Mouse (Mus musculus): ENCODE data around the gene Mki67. TPM values are rescaled to one million over a fixed set of nuclear protein-coding genes. Genes with fewer than 3 reads are reported as not detected.
A peak's percentile ranks its signal among the peaks of the same experiment; 100 is the strongest.

The Mki67 gene
- total and polyA plus RNA-seq, 3 experiments: 57.8 to 102 (median 73.1) TPM

DNA sequence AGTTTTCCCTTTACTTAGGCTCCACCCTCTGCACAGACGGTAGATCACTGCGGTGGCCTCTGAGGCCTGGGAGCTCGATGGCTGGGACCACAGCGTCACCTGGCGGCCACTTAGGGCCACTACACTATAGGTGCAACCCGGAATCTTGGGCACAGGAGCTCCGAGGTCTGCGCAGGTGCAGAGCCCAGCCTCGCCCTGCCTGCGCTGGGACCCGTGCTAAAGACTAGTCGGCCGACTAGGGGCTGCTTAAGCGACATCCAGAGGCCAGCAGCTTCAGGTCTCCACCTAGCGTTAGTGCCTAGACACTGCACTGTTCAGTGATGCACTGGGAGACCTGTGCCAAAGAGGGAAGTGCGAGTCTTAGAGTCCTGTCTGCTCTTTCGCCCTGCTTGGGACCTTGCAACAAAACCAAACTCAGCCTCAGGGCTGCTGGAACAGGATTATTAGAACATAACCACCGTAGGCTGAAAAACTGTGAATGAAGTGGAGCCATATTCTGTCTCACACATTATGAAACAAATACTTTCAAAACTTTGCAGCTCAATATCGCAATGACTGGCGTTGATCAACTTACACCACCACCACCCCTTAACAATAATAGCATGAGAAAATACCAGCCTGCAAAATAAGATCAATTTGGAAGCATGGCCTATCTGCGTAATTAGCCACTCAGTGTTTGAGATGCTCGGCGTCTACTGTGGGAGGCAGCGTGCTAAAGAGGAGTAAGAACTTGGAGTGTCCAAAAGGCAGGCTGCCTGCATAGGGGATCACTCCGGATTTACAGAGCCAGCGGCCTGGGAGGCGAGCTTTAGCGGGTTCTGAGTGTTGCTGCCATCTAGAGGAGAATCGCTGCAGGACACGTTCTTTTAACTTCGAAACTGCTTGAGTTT lies 19.8 kb upstream of the Mki67 start (continued):
- TF ChIP-seq ZMIZ1 (IDR thresholded peaks at IDR 0.05; ENCODE audit: low read depth, low read length) (no peak), MXI1 (IDR thresholded peaks at IDR 0.05; ENCODE audit: low read depth, low read length) (0 out of 2 replicates have a peak, but pooled peaks have one; percentile 10), POLR2AphosphoS2 (IDR thresholded peaks at IDR 0.05; ENCODE audit: low read depth, low read length) (no peak), BHLHE40 (IDR thresholded peaks at IDR 0.05; ENCODE audit: low read depth, low read length) (peak; percentile 75), NELFE (IDR thresholded peaks at IDR 0.05; ENCODE audit: low read depth, low read length) (peak; percentile 43; the same call in 1 of the 2 replicates), IRF4 (IDR thresholded peaks at IDR 0.05; ENCODE audit: low read depth, low read length) (peak; percentile 47; the same call in 1 of the 2 replicates), CHD2 (IDR thresholded peaks at IDR 0.05; ENCODE audit: low read length) (no peak)

DNA sequence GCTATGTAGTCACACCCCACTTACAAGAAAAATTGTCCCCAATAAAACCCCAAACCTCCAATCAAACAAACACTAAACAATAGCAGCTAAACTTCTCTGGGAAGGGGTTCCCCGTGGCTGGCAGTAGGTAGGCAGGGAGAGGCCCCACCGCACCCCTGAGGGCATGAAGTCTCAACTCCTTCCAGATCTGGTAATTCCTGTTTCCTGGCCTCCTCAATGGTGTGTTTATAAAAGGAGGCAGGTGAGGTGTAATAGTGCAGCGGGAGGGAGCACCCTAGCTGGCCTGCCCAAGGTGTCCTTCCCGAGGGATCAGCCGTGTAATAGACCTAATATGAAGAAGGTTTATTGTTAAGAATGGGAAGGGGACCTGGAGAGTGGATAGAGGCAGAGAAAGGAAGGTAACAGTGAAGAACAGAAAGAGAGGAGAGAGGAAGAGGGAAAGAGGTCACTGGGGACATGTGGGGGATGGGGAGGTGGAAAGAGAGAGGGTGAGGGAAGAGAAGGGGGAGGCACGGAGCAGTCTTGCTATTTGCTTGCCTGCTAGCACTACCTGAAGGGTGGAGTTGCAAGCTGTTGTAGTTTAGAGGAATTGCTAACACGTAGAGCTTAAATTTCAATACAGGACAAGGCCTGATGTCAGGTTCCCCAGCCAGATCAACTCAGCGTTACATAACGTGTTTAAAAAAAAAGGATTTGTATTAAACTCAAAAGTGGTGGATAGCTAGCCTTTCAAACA lies 18.9 kb upstream of the Mki67 start:
- DNase-seq (ENCODE audit: extremely low read depth): no peak
- no peaks in the 10 kb centered on the region for H3K9me3 ChIP-seq (replicated peaks; ENCODE audit: low read length)
- H3K27me3 ChIP-seq (replicated peaks): peaks cover 30% of the 10 kb centered on the region
- no peaks in the 10 kb centered on the region for H3K36me3 ChIP-seq (replicated peaks in 1 of 2; ENCODE audit: control insufficient read depth in 1 of 2, insufficient read depth in 1 of 2, low read length in 1 of 2)
- no peak overlapping the region for H3K4me2 ChIP-seq (ENCODE audit: insufficient read depth, low read depth, poor library complexity, severe bottlenecking)
- peaks cover 8 to 14% of the 10 kb centered on the region in 2 experiments for H3K4me1 ChIP-seq (ENCODE audit: control insufficient read depth in 1 of 2, insufficient read depth in 2 of 2)
- no peak overlapping the region for H3K4me3 ChIP-seq (replicated peaks in 1 of 3; ENCODE audit: low read depth in 2 of 3, low read length in 2 of 3, poor library complexity in 1 of 3)
- H3K79me2 ChIP-seq (replicated peaks; ENCODE audit: control insufficient read depth, extremely low read depth, insufficient read depth, poor library complexity, severe bottlenecking): no peaks in the 10 kb centered on the region
- dilution Hi-C loops (cut with MboI; ENCODE audit: extremely low pct_ligation_motif_present, extremely low pct_unique_long_range_greater_than_20kb, low sequenced_read_pairs): no loop called here
- in situ Hi-C loops (cut with MboI; ENCODE audit: low pct_ligation_motif_present, low pct_unique_long_range_greater_than_20kb, low sequenced_read_pairs): loop anchor here (5.0 to 25.0 kb wide), 2 partner anchors 53 to 248 kb away; no protein-coding TSS in a partner anchor
- no peak overlapping the region for H3K9ac ChIP-seq (ENCODE audit: insufficient read depth, low read depth)
- TF ChIP-seq CHD1 (IDR thresholded peaks at IDR 0.05; ENCODE audit: low read depth, low read length) (no peak), MAZ (IDR thresholded peaks at IDR 0.05; ENCODE audit: low read depth, low read length) (no peak), MXI1 (IDR thresholded peaks at IDR 0.05; ENCODE audit: low read depth, low read length) (no peak), IRF4 (IDR thresholded peaks at IDR 0.05; ENCODE audit: low read depth, low read length) (no peak), MAX (IDR thresholded peaks at IDR 0.05; ENCODE audit: low read length) (no peak), CHD2 (IDR thresholded peaks at IDR 0.05; ENCODE audit: low read length) (peak; percentile 41; the same call in 1 of the 2 replicates)
- no peak overlapping the region for H3K27ac ChIP-seq (ENCODE audit: insufficient read depth, low read depth)

DNA sequence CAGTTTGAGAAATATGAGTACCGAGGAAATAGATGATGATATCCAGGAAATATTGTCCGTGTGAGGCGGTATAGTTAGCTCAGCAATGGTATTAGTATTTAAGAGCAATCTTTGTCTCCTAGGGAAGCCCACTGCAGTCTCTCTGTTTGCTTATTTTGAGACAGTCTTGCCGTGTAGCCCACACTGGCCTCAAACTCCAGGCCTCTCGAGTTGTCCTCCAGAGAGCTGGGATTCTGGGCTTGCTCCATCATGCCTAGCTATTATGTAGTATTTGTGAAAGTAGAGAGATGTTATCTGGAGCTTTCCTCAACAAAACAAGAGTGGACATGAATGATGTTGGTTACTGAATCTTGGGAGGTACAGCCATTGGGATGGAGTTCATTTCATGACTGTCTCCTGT lies 18.2 kb upstream of the Mki67 start:
- H3K9me3 ChIP-seq (replicated peaks; ENCODE audit: low read length): no peaks in the 10 kb centered on the region
- dilution Hi-C loops (cut with MboI; ENCODE audit: extremely low pct_ligation_motif_present, extremely low pct_unique_long_range_greater_than_20kb, low sequenced_read_pairs): no loop called here

More for the DNA sequence above, 18.2 kb upstream of the Mki67 start:
- Histone ChIP-seq H3K4me3 (replicated peaks in 1 of 3; ENCODE audit: low read depth in 2 of 3, low read length in 2 of 3, poor library complexity in 1 of 3) (no peak overlapping the region), H3K9ac (ENCODE audit: insufficient read depth, low read depth) (no peak overlapping the region), H3K36me3 (replicated peaks in 1 of 2; ENCODE audit: control insufficient read depth in 1 of 2, insufficient read depth in 1 of 2, low read length in 1 of 2) (no peaks in the 10 kb centered on the region), H3K4me2 (ENCODE audit: insufficient read depth, low read depth, poor library complexity, severe bottlenecking) (no peak overlapping the region), H3K4me1 (ENCODE audit: control insufficient read depth in 1 of 2, insufficient read depth in 2 of 2) (peaks cover 8 to 14% of the 10 kb centered on the region in 2 experiments), H3K27me3 (replicated peaks) (peaks cover 23% of the 10 kb centered on the region), H3K79me2 (replicated peaks; ENCODE audit: control insufficient read depth, extremely low read depth, insufficient read depth, poor library complexity, severe bottlenecking) (no peaks in the 10 kb centered on the region), H3K27ac (ENCODE audit: insufficient read depth, low read depth) (no peak overlapping the region)
- in situ Hi-C loops (cut with MboI; ENCODE audit: low pct_ligation_motif_present, low pct_unique_long_range_greater_than_20kb, low sequenced_read_pairs): loop anchor here (25.0 kb wide), 1 partner anchor 247 kb away; no protein-coding TSS in a partner anchor
- no peak for TF ChIP-seq USF2 (conservative IDR thresholded peaks at IDR 0.05; ENCODE audit: low read depth, low read length)
- TF ChIP-seq HCFC1 (IDR thresholded peaks at IDR 0.05; ENCODE audit: low read depth, low read length): no peak
- no peak for DNase-seq (ENCODE audit: extremely low read depth)

Data from CH12.LX (cell line).